Mouse (Mus musculus) intestine, embryonic 16.5 days (tissue): ENCODE data around the gene Ntrk2. TPM values are rescaled to one million over a fixed set of nuclear protein-coding genes. Genes with fewer than 3 reads are reported as not detected.

ENCODE experiments used
- ATAC-seq: fragments of 200-750 bp; cut with Nextera tagmentation; 2 replicates; pipeline ENCODE4 v1.8.0; 2017; ENCODE audit warnings: moderate TSS enrichment, moderate library complexity
- H3K27ac ChIP-seq: fragments of 300-500 bp; sonication (generic); 2 replicates; pipeline ENCODE4 v1.5.1; 2014; ENCODE audit warnings: mild to moderate bottlenecking, low read length
- H3K27me3 ChIP-seq: fragments of 300-500 bp; sonication (generic); replicated peaks from 2 replicates; pipeline ENCODE4 v1.6.1; 2014; ENCODE audit warnings: low read length, control low read depth, mixed read lengths; ENCODE audit not compliant: control insufficient read depth, insufficient read depth
- H3K36me3 ChIP-seq: fragments of 300-500 bp; sonication (generic); 2 replicates; pipeline ENCODE4 v1.6.1; 2014; ENCODE audit warnings: low read length, control low read depth; ENCODE audit not compliant: control insufficient read depth, insufficient read depth
- H3K4me1 ChIP-seq: fragments of 300-500 bp; sonication (generic); 2 replicates; pipeline ENCODE4 v1.6.1; 2014; ENCODE audit warnings: low read length, control low read depth, mixed read lengths; ENCODE audit not compliant: control insufficient read depth, insufficient read depth
- H3K4me2 ChIP-seq: fragments of 300-500 bp; sonication (generic); 2 replicates; pipeline ENCODE4 v1.6.1; 2014; ENCODE audit warnings: low read depth, low read length, control low read depth
- H3K4me3 ChIP-seq: fragments of 300-500 bp; sonication (generic); 2 replicates; pipeline ENCODE4 v1.5.1; 2014; ENCODE audit warnings: mild to moderate bottlenecking, low read length
- H3K9ac ChIP-seq: fragments of 300-500 bp; sonication (generic); 2 replicates; pipeline ENCODE4 v1.6.1; 2014; ENCODE audit warnings: low read depth, low read length
- H3K9me3 ChIP-seq: fragments of 300-500 bp; sonication (generic); 2 replicates; pipeline ENCODE4 v1.6.1; 2016; ENCODE audit warnings: low read length, control low read depth; ENCODE audit not compliant: control insufficient read depth
- WGBS: fragments of 180-500 bp; shearing (Covaris S2); extraction: QIAGEN DNeasy Blood & Tissue Kit; methylation state at CpG from one replicate; pipeline ENCODE4 v1.1.7; 2014; 5-methylcytosine and 5-hydroxymethylcytosine counted together
- polyA plus RNA-seq: library from polyadenylated mRNA; unstranded; fragments of >200 nt; fragmentation: Nextera tagmentation; extraction: Ambion mirVana; gene quantifications from 2 replicates; pipeline ENCODE4 v1.2.1, GENCODE M21; 2015

Gene Ntrk2
- polyA plus RNA-seq, 1 experiment from 2014 or later: 0.87 TPM

- Histone ChIP-seq H3K4me3 (no peak overlapping the region), H3K27me3 (peaks cover 47% of the 10 kb centered on the region), H3K9me3 (no peaks in the 10 kb centered on the region), H3K9ac (no peak overlapping the region), H3K36me3 (no peaks in the 10 kb centered on the region), H3K27ac (no peak overlapping the region), H3K4me2 (no peak overlapping the region), H3K4me1 (peaks cover 10% of the 10 kb centered on the region)
- 84% methylated on average over 11 of the region's 11 CpGs for WGBS
- ATAC-seq: no peak
Measured at GRCm38 (mm10) chr13:58805833-58806232, 536 bp upstream of the Ntrk2 start.

- H3K27me3 ChIP-seq: peaks cover 47% of the 10 kb centered on the region
- ATAC-seq: no peak; the same call in 1 of the 2 replicates
- under 1% methylated on average over 34 of the region's 34 CpGs for whole genome bisulfite sequencing
- no peaks in the 10 kb centered on the region for H3K36me3 ChIP-seq
- no peaks in the 10 kb centered on the region for H3K9me3 ChIP-seq
- H3K4me1 ChIP-seq: peaks cover 10% of the 10 kb centered on the region
- peak overlapping the region; percentile 54; the same call in 1 of the 2 replicates for H3K9ac ChIP-seq
- peak overlapping the region; percentile 50 for H3K4me3 ChIP-seq
- H3K27ac ChIP-seq: no peak overlapping the region
- peak overlapping the region; percentile 98 for H3K4me2 ChIP-seq
Measured at GRCm38 (mm10) chr13:58806896-58807628, 693 bp downstream of the Ntrk2 start.

GRCm38 (mm10) chr13:58807629-58808363 is 1.4 kb downstream of the Ntrk2 start:
- Histone ChIP-seq H3K27ac (no peak overlapping the region), H3K36me3 (no peaks in the 10 kb centered on the region), H3K4me2 (peak overlapping the region; percentile 98), H3K9me3 (no peaks in the 10 kb centered on the region), H3K4me1 (peaks cover 10% of the 10 kb centered on the region), H3K9ac (peak overlapping the region; percentile 54; the same call in 1 of the 2 replicates), H3K4me3 (peak overlapping the region; percentile 50), H3K27me3 (peaks cover 47% of the 10 kb centered on the region)
- peak; percentile 52 for ATAC-seq
- WGBS: under 1% methylated on average over 50 of the region's 50 CpGs

- Histone ChIP-seq H3K36me3 (no peaks in the 10 kb centered on the region), H3K4me3 (peak overlapping the region; percentile 50), H3K27me3 (peaks cover 47% of the 10 kb centered on the region), H3K4me1 (peaks cover 10% of the 10 kb centered on the region), H3K9ac (0 out of 2 replicates have a peak overlapping the region, but pooled peaks have one; percentile 24), H3K27ac (no peak overlapping the region), H3K4me2 (peak overlapping the region; percentile 98), H3K9me3 (no peaks in the 10 kb centered on the region)
- ATAC-seq: 0 out of 2 replicates have a peak, but pooled peaks have one; percentile 13
- 2% methylated on average over 32 of the region's 32 CpGs for WGBS
Measured at GRCm38 (mm10) chr13:58808381-58808821, 2.0 kb downstream of the Ntrk2 start.

- H3K9me3 ChIP-seq: no peaks in the 10 kb centered on the region
- H3K36me3 ChIP-seq: no peaks in the 10 kb centered on the region
- ATAC-seq: no peak
- H3K9ac ChIP-seq: no peak overlapping the region
- H3K4me3 ChIP-seq: no peak overlapping the region
- 84% methylated on average over 8 of the region's 8 CpGs for WGBS
- no peak overlapping the region for H3K4me2 ChIP-seq
- no peak overlapping the region for H3K27ac ChIP-seq
- peaks cover 47% of the 10 kb centered on the region for H3K27me3 ChIP-seq
- H3K4me1 ChIP-seq: peaks cover 10% of the 10 kb centered on the region
Measured at GRCm38 (mm10) chr13:58809930-58810329, 3.6 kb downstream of the Ntrk2 start.

GRCm38 (mm10) chr13:58824752-58825151 is 18.4 kb downstream of the Ntrk2 start:
- Histone ChIP-seq H3K36me3 (no peaks in the 10 kb centered on the region), H3K9me3 (no peaks in the 10 kb centered on the region), H3K27me3 (no peaks in the 10 kb centered on the region), H3K27ac (no peak overlapping the region), H3K4me1 (no peaks in the 10 kb centered on the region), H3K4me2 (no peak overlapping the region), H3K9ac (no peak overlapping the region), H3K4me3 (no peak overlapping the region)
- WGBS: 83% methylated on average over 7 of the region's 7 CpGs
- ATAC-seq: no peak

GRCm38 (mm10) chr13:58826356-58827197 is 20.2 kb downstream of the Ntrk2 start:
- no peak overlapping the region for H3K4me2 ChIP-seq
- no peak overlapping the region for H3K27ac ChIP-seq
- no peaks in the 10 kb centered on the region for H3K27me3 ChIP-seq
- no peak overlapping the region for H3K4me3 ChIP-seq
- WGBS: 73% methylated on average over 14 of the region's 14 CpGs
- H3K9ac ChIP-seq: no peak overlapping the region
- H3K4me1 ChIP-seq: no peaks in the 10 kb centered on the region
- ATAC-seq: no peak
- H3K9me3 ChIP-seq: no peaks in the 10 kb centered on the region
- H3K36me3 ChIP-seq: no peaks in the 10 kb centered on the region

- 74% methylated on average over 4 of the region's 4 CpGs for WGBS
- no peak for ATAC-seq
Measured at GRCm38 (mm10) chr13:58831999-58832398, 25.6 kb downstream of the Ntrk2 start.

GRCm38 (mm10) chr13:58834726-58835125 is 28.4 kb downstream of the Ntrk2 start:
- Histone ChIP-seq H3K4me2 (no peak overlapping the region), H3K36me3 (no peaks in the 10 kb centered on the region), H3K27me3 (no peaks in the 10 kb centered on the region), H3K4me1 (no peaks in the 10 kb centered on the region), H3K27ac (no peak overlapping the region), H3K9ac (no peak overlapping the region), H3K9me3 (no peaks in the 10 kb centered on the region), H3K4me3 (no peak overlapping the region)
- WGBS: 73% methylated on average over 4 of the region's 4 CpGs
- ATAC-seq: no peak

More at GRCm38 (mm10) chr13:58831999-58832398, 25.6 kb downstream of the Ntrk2 start:
- Histone ChIP-seq H3K27me3 (no peaks in the 10 kb centered on the region), H3K9ac (no peak overlapping the region), H3K4me1 (no peaks in the 10 kb centered on the region), H3K27ac (no peak overlapping the region), H3K4me2 (no peak overlapping the region), H3K9me3 (no peaks in the 10 kb centered on the region), H3K4me3 (no peak overlapping the region), H3K36me3 (no peaks in the 10 kb centered on the region)
